Mouse (Mus musculus) thymus, postnatal 36 days (tissue): ENCODE results near the gene Pagr1a.

Source experiments
- DNase-seq, 2 experiments: peaks; one replicate each; pipeline ENCODE4 v3.0.0; 2022; ENCODE audit warnings: mixed read lengths in 2 of 2

The Pagr1a gene

GRCm38 (mm10) chr7:126999568-126999967 lies 17.6 kb downstream of the Pagr1a start:
- DNase-seq, result peak in 1 of 2 experiments; percentile 38

- DNase-seq, result no peak
Measured at GRCm38 (mm10) chr7:126996449-126996848, 20.7 kb downstream of the Pagr1a start.

GRCm38 (mm10) chr7:126988816-126989215 lies 28.3 kb downstream of the Pagr1a start:
- DNase-seq, result peak in 1 of 2 experiments; percentile 53

- DNase-seq, result peak; percentile 59
Measured at GRCm38 (mm10) chr7:126986319-126986718, 30.8 kb downstream of the Pagr1a start.

- no peak for DNase-seq
Measured at GRCm38 (mm10) chr7:126984667-126985444, 32.3 kb downstream of the Pagr1a start.

- DNase-seq, result no peak
Measured at GRCm38 (mm10) chr7:126983113-126983512, 34.0 kb downstream of the Pagr1a start.

- DNase-seq, result no peak
Measured at GRCm38 (mm10) chr7:126982054-126982453, 35.1 kb downstream of the Pagr1a start.

GRCm38 (mm10) chr7:126981601-126982000 lies 35.6 kb downstream of the Pagr1a start:
- no peak for DNase-seq

GRCm38 (mm10) chr7:126978841-126979240 lies 38.3 kb downstream of the Pagr1a start:
- DNase-seq, result no peak

GRCm38 (mm10) chr7:126976878-126977459 lies 40.2 kb downstream of the Pagr1a start:
- no peak for DNase-seq

- peak; percentile 94 to 95 for DNase-seq
Measured at GRCm38 (mm10) chr7:126975950-126976866, 40.9 kb downstream of the Pagr1a start, which contains the start of gene Cdiptos. Cdiptos (minus strand) TSS chr7:126976098.

- DNase-seq, result no peak
Measured at GRCm38 (mm10) chr7:126975893-126975949, 41.4 kb downstream of the Pagr1a start, which contains the start of gene Cdipt. Cdipt (plus strand) TSS chr7:126975914.

- DNase-seq, result no peak
Measured at GRCm38 (mm10) chr7:126975493-126975892, 41.7 kb downstream of the Pagr1a start.

GRCm38 (mm10) chr7:126967361-126967760 lies 49.8 kb downstream of the Pagr1a start:
- DNase-seq, result no peak

GRCm38 (mm10) chr7:126965568-126965967 lies 51.6 kb downstream of the Pagr1a start:
- no peak for DNase-seq
